ENCODE assay signal across 18 mouse cellular contexts in the genomic region with DNA sequence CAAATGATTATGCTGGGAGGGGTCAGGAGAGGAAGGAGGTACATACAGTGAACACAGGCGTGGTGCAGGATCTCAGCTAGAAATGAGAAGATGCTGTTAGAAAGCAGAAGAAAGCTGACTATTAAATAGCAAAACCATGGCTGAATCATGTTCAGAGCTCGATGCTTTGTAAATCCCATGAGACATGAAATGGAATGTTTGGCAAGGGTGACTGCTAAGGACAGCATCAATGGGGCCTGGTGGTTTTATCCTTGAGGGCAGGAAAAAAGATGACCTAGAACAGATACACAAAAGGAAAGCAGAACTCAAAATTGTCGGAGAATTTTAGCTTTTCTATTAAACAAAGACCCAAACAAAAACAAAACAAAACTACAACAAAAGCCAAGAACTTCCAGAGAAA. TPM values are rescaled to one million over a fixed set of nuclear protein-coding genes. Genes with fewer than 3 reads are reported as not detected.
DNase-seq lines count a peak whose midpoint lies in the region.
"Had no signal": no experiment of that assay in that cellular context is flagged by ENCODE, and none has a peak within 500 bp of the region (broad histone marks: within the 10 kb centered on the region; RNA-seq: fewer than 3 reads in every experiment).

No protein-coding gene starts in this region.

- peak; percentile 25 for DNase-seq in adrenal gland, postnatal 14 days
- no peak for DNase-seq in adrenal gland, adult 18-20 months (ENCODE audit: low spot score in 2 of 2)
- DNase-seq in 3134 (ENCODE audit: extremely low read depth, insufficient read length, low spot score) (peak; percentile 47), adipocyte (ENCODE audit: low spot score) (peak; percentile 19)
- peak; percentile 45 for DNase-seq in Muller cell, postnatal 12 days (ENCODE audit: inconsistent ontology term)
- DNase-seq in testis, postnatal 14 days (ENCODE audit: low spot score) = no peak
- no peak for DNase-seq in thymus, postnatal 10 days (ENCODE audit: low spot score in 2 of 2)
- DNase-seq: adrenal gland, adult 8-10 months; cerebellum, adult 11 months; cerebellum, adult 2 months; cerebellum, postnatal 10 days; cerebellum, postnatal 36 days; forebrain, postnatal 0 days; gastrocnemius, postnatal 36 days; heart, adult 2 months; heart, postnatal 14 days; heart, postnatal 4 days; kidney, adult 18-20 months had no signal

RNA-seq across cellular contexts. Expression of gene Snx7, which starts 6.7 kb away (rescaled TPM):
- total RNA-seq in adrenal gland, postnatal 14 days (2021) = 44.1 and 47.0 TPM in 2 replicates
- 10 to 100 TPM; 26.7 to 44.8 TPM for total RNA-seq in adrenal gland, adult 18-20 months (2021)

Comparison
In these comparisons a context has a peak if more than half of its experiments do, and no peak if none do; other contexts are left out.
1. DNase-seq: peak in adrenal gland, postnatal 14 days (single experiment), 3134 (single experiment), Muller cell, postnatal 12 days (single experiment) and adipocyte (single experiment); none in adrenal gland, adult 18-20 months (0 of 2), testis, postnatal 14 days (single experiment) and thymus, postnatal 10 days (0 of 2).